11 mouse cellular contexts compared by ENCODE assay signal in the genomic region with DNA sequence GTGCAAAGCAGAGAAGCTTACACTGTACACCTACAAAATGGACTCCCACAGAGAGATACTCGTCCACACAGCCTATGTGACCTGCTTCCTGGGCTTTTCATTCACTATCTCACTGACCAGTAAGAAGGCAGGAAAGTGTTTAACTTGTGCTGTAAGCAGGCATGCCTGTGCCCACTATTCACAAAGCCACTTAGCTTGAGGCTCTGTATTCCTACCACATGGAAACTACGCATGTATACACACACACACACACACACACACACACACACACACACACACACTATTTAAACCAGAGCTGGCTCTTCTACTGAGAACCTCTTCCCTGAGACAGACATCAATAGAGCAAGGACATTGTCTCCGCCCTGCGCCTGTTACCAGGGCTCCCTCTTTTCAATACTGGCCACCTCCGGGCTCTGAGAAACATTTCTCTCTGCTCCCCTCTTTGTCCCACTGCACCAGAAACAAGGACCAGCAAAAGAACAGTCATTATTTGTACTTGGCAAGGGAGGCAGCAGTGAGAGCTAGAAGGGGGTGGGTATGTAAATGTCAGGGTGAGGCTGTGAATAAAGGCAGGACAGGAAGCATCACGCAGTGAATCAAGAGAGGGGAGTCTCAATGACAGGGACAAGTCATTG.
DNase-seq lines count a peak whose midpoint lies in the region; ATAC-seq lines count a peak whose summit lies in the region.
"Had no signal": no experiment of that assay in that cellular context is flagged by ENCODE, and none has a peak within 500 bp of the region (broad histone marks: within the 10 kb centered on the region; RNA-seq: fewer than 3 reads in every experiment).

No protein-coding gene starts in this region.

- H3K4me3 ChIP-seq in forebrain, embryonic 14.5 days (ENCODE audit: low read depth, low read length): no peak overlapping the region
- no peak overlapping the region for H3K4me3 ChIP-seq in neural tube, embryonic 11.5 days (ENCODE audit: low read depth, low read length)
- no peak overlapping the region for H3K4me3 ChIP-seq in intestine, embryonic 15.5 days (replicated peaks)
- H3K4me3 ChIP-seq: kidney, embryonic 15.5 days; limb, embryonic 15.5 days had no signal

- intact Hi-C loops in gastrocnemius, postnatal 14 days (cut with DNase I; ENCODE audit: low total_unique reads): no loop called here

- H3K9me3 ChIP-seq in forebrain, embryonic 14.5 days (replicated peaks; ENCODE audit: control insufficient read depth, low read length): no peaks in the 10 kb centered on the region
- no peaks in the 10 kb centered on the region for H3K9me3 ChIP-seq in neural tube, embryonic 11.5 days (ENCODE audit: control insufficient read depth, low read length)
- no peaks in the 10 kb centered on the region for H3K9me3 ChIP-seq in intestine, embryonic 15.5 days
- H3K9me3 ChIP-seq: kidney, embryonic 15.5 days; limb, embryonic 15.5 days had no signal

- H3K9ac ChIP-seq in forebrain, embryonic 14.5 days (ENCODE audit: low read length): no peak overlapping the region
- no peak overlapping the region for H3K9ac ChIP-seq in neural tube, embryonic 11.5 days (ENCODE audit: low read length)
- H3K9ac ChIP-seq in intestine, embryonic 15.5 days: no peak overlapping the region
- H3K9ac ChIP-seq: kidney, embryonic 15.5 days; limb, embryonic 15.5 days had no signal

- WGBS in forebrain, embryonic 14.5 days: 7% methylated on average over 6 of the region's 6 CpGs
- WGBS in neural tube, embryonic 11.5 days: 26% methylated on average over 6 of the region's 6 CpGs
- 67% methylated on average over 6 of the region's 6 CpGs for WGBS in intestine, embryonic 15.5 days

- H3K4me2 ChIP-seq in forebrain, embryonic 14.5 days (ENCODE audit: low read length): no peak overlapping the region
- H3K4me2 ChIP-seq in neural tube, embryonic 11.5 days (ENCODE audit: low read depth): no peak overlapping the region
- no peak overlapping the region for H3K4me2 ChIP-seq in intestine, embryonic 15.5 days (replicated peaks)
- H3K4me2 ChIP-seq: heart, embryonic 11.5 days; kidney, embryonic 15.5 days; limb, embryonic 15.5 days had no signal

- ATAC-seq in forebrain, embryonic 14.5 days: peak; percentile 92
- peak; percentile 89 for ATAC-seq in neural tube, embryonic 11.5 days (ENCODE audit: insufficient read depth, low FRiP score, low TSS enrichment)
- no peak for ATAC-seq in intestine, embryonic 15.5 days

- H3K4me1 ChIP-seq in forebrain, embryonic 14.5 days (ENCODE audit: control insufficient read depth, insufficient read depth, low read length): no peaks in the 10 kb centered on the region
- H3K4me1 ChIP-seq in neural tube, embryonic 11.5 days (ENCODE audit: control insufficient read depth, insufficient read depth, low read length): no peaks in the 10 kb centered on the region
- no peaks in the 10 kb centered on the region for H3K4me1 ChIP-seq in intestine, embryonic 15.5 days (replicated peaks)
- H3K4me1 ChIP-seq: kidney, embryonic 15.5 days; limb, embryonic 15.5 days had no signal

- peak; percentile 51 for DNase-seq in embryo, embryonic 10 days (ENCODE audit: low spot score)
- DNase-seq in forebrain, embryonic 14.5 days (ENCODE audit: low spot score): peak; percentile 77
- peak; percentile 8 for DNase-seq in left cerebral cortex, adult 11 months (ENCODE audit: low spot score)
- DNase-seq in neural tube, embryonic 11.5 days (ENCODE audit: low spot score): peak; percentile 72
- DNase-seq in ovary, postnatal 10 days (ENCODE audit: low spot score): no peak
- DNase-seq in lung, postnatal 14 days: no peak
- DNase-seq in gastrocnemius, postnatal 14 days: no peak

- H3K27me3 ChIP-seq in forebrain, embryonic 14.5 days (replicated peaks; ENCODE audit: control insufficient read depth, insufficient read depth, low read length): peaks cover 6% of the 10 kb centered on the region; the same call in 1 of the 2 replicates
- H3K27me3 ChIP-seq in neural tube, embryonic 11.5 days (ENCODE audit: control insufficient read depth, insufficient read depth, low read length): no peaks in the 10 kb centered on the region
- no peaks in the 10 kb centered on the region for H3K27me3 ChIP-seq in intestine, embryonic 15.5 days (replicated peaks)
- H3K27me3 ChIP-seq: kidney, embryonic 15.5 days; limb, embryonic 15.5 days had no signal

- H3K36me3 ChIP-seq in forebrain, embryonic 14.5 days (ENCODE audit: control insufficient read depth, insufficient read depth, low read length): no peaks in the 10 kb centered on the region
- no peaks in the 10 kb centered on the region for H3K36me3 ChIP-seq in neural tube, embryonic 11.5 days (ENCODE audit: control insufficient read depth, insufficient read depth, low read length)
- no peaks in the 10 kb centered on the region for H3K36me3 ChIP-seq in intestine, embryonic 15.5 days
- H3K36me3 ChIP-seq: kidney, embryonic 15.5 days; limb, embryonic 15.5 days had no signal

- H3K27ac ChIP-seq in forebrain, embryonic 14.5 days (ENCODE audit: low read depth, low read length): no peak overlapping the region
- no peak overlapping the region for H3K27ac ChIP-seq in neural tube, embryonic 11.5 days (ENCODE audit: low read depth, low read length)
- H3K27ac ChIP-seq in intestine, embryonic 15.5 days: no peak overlapping the region
- H3K27ac ChIP-seq: kidney, embryonic 15.5 days; limb, embryonic 15.5 days had no signal

Comparison
In these comparisons a context has a peak if more than half of its experiments do, and no peak if none do; other contexts are left out.
1. DNase-seq: peak in embryo, embryonic 10 days (single experiment), forebrain, embryonic 14.5 days (single experiment), left cerebral cortex, adult 11 months (single experiment) and neural tube, embryonic 11.5 days (single experiment); none in ovary, postnatal 10 days (single experiment), lung, postnatal 14 days (single experiment) and gastrocnemius, postnatal 14 days (single experiment).